Mouse (Mus musculus): ENCODE data around the gene Depp1. TPM values are rescaled to one million over a fixed set of nuclear protein-coding genes. Genes with fewer than 3 reads are reported as not detected.
A peak's percentile ranks its signal among the peaks of the same experiment; 100 is the strongest.

The Depp1 gene
- polyA plus RNA-seq, 1 experiment from 2014 or later = 12.2 TPM

- H3K36me3 ChIP-seq = no peaks in the 10 kb centered on the region
- no peak overlapping the region for H3K4me2 ChIP-seq
- no peaks in the 10 kb centered on the region for H3K9me3 ChIP-seq
- 93% methylated on average over 17 of the region's 17 CpGs for WGBS
- H3K4me1 ChIP-seq (replicated peaks) = peaks cover 10% of the 10 kb centered on the region
- no peak overlapping the region for H3K9ac ChIP-seq
- H3K4me3 ChIP-seq = no peak overlapping the region
- H3K27ac ChIP-seq (replicated peaks) = no peak overlapping the region
- no peak for ATAC-seq (ENCODE audit: low FRiP score, low read depth)
- H3K27me3 ChIP-seq = no peaks in the 10 kb centered on the region
Observed at GRCm38 (mm10) chr6:116633741-116634695, 16.4 kb upstream of the Depp1 start.

GRCm38 (mm10) chr6:116635251-116636180 lies 14.9 kb upstream of the Depp1 start:
- WGBS = 78% methylated on average over 10 of the region's 10 CpGs
- H3K36me3 ChIP-seq = no peaks in the 10 kb centered on the region
- no peak overlapping the region for H3K4me3 ChIP-seq
- H3K4me2 ChIP-seq = no peak overlapping the region
- 0 out of 2 replicates have a peak overlapping the region, but pooled peaks have one; percentile 14 for H3K27ac ChIP-seq (replicated peaks)
- no peaks in the 10 kb centered on the region for H3K4me1 ChIP-seq (replicated peaks)
- no peak overlapping the region for H3K9ac ChIP-seq
- no peaks in the 10 kb centered on the region for H3K27me3 ChIP-seq
- no peaks in the 10 kb centered on the region for H3K9me3 ChIP-seq
- ATAC-seq (ENCODE audit: low FRiP score, low read depth) = peak; percentile 62; the same call in 1 of the 2 replicates

GRCm38 (mm10) chr6:116636581-116637235 lies 13.7 kb upstream of the Depp1 start:
- WGBS = 85% methylated on average over 9 of the region's 9 CpGs
- Histone ChIP-seq H3K4me3 (no peak overlapping the region), H3K4me1 (replicated peaks) (no peaks in the 10 kb centered on the region), H3K9me3 (no peaks in the 10 kb centered on the region), H3K27ac (replicated peaks) (no peak overlapping the region), H3K4me2 (no peak overlapping the region), H3K27me3 (no peaks in the 10 kb centered on the region), H3K36me3 (no peaks in the 10 kb centered on the region), H3K9ac (no peak overlapping the region)
- ATAC-seq (ENCODE audit: low FRiP score, low read depth) = no peak

- Histone ChIP-seq H3K4me1 (replicated peaks) (no peaks in the 10 kb centered on the region), H3K4me3 (no peak overlapping the region), H3K9ac (no peak overlapping the region), H3K9me3 (no peaks in the 10 kb centered on the region), H3K27me3 (no peaks in the 10 kb centered on the region), H3K27ac (replicated peaks) (no peak overlapping the region), H3K36me3 (no peaks in the 10 kb centered on the region), H3K4me2 (no peak overlapping the region)
- ATAC-seq (ENCODE audit: low FRiP score, low read depth) = no peak
- 95% methylated on average over 5 of the region's 5 CpGs for WGBS
Observed at GRCm38 (mm10) chr6:116637496-116637895, 12.9 kb upstream of the Depp1 start.

GRCm38 (mm10) chr6:116638871-116639270 lies 11.5 kb upstream of the Depp1 start:
- WGBS = 81% methylated on average over 2 of the region's 2 CpGs
- no peak for ATAC-seq (ENCODE audit: low FRiP score, low read depth)

GRCm38 (mm10) chr6:116639663-116640062 lies 10.7 kb upstream of the Depp1 start:
- no peak overlapping the region for H3K9ac ChIP-seq
- H3K9me3 ChIP-seq = no peaks in the 10 kb centered on the region
- H3K4me3 ChIP-seq = no peak overlapping the region
- H3K27ac ChIP-seq (replicated peaks) = no peak overlapping the region
- no peak for ATAC-seq (ENCODE audit: low FRiP score, low read depth)
- no peaks in the 10 kb centered on the region for H3K27me3 ChIP-seq
- 77% methylated on average over 2 of the region's 2 CpGs for WGBS
- H3K36me3 ChIP-seq = no peaks in the 10 kb centered on the region
- H3K4me2 ChIP-seq = no peak overlapping the region
- H3K4me1 ChIP-seq (replicated peaks) = no peaks in the 10 kb centered on the region

More at GRCm38 (mm10) chr6:116638871-116639270, 11.5 kb upstream of the Depp1 start:
- H3K4me1 ChIP-seq (replicated peaks) = no peaks in the 10 kb centered on the region
- H3K27ac ChIP-seq (replicated peaks) = no peak overlapping the region
- H3K4me3 ChIP-seq = no peak overlapping the region
- H3K9ac ChIP-seq = no peak overlapping the region
- no peaks in the 10 kb centered on the region for H3K36me3 ChIP-seq
- H3K27me3 ChIP-seq = no peaks in the 10 kb centered on the region
- H3K9me3 ChIP-seq = no peaks in the 10 kb centered on the region
- H3K4me2 ChIP-seq = no peak overlapping the region

- no peak for ATAC-seq (ENCODE audit: low FRiP score, low read depth)
- no peak overlapping the region for H3K4me3 ChIP-seq
- no peaks in the 10 kb centered on the region for H3K4me1 ChIP-seq (replicated peaks)
- H3K27me3 ChIP-seq = no peaks in the 10 kb centered on the region
- no peaks in the 10 kb centered on the region for H3K9me3 ChIP-seq
- no peak overlapping the region for H3K4me2 ChIP-seq
- WGBS = 86% methylated on average over 11 of the region's 11 CpGs
- no peak overlapping the region for H3K9ac ChIP-seq
- H3K36me3 ChIP-seq = no peaks in the 10 kb centered on the region
- H3K27ac ChIP-seq (replicated peaks) = no peak overlapping the region
Observed at GRCm38 (mm10) chr6:116642942-116643341, 7.5 kb upstream of the Depp1 start.

GRCm38 (mm10) chr6:116643881-116644280 lies 6.5 kb upstream of the Depp1 start:
- Histone ChIP-seq H3K36me3 (no peaks in the 10 kb centered on the region), H3K9me3 (no peaks in the 10 kb centered on the region), H3K9ac (no peak overlapping the region), H3K4me2 (no peak overlapping the region), H3K4me3 (no peak overlapping the region), H3K27ac (replicated peaks) (no peak overlapping the region), H3K27me3 (no peaks in the 10 kb centered on the region), H3K4me1 (replicated peaks) (no peaks in the 10 kb centered on the region)
- 63% methylated on average over 4 of the region's 4 CpGs for WGBS
- ATAC-seq (ENCODE audit: low FRiP score, low read depth) = no peak

- H3K4me3 ChIP-seq = no peak overlapping the region
- no peaks in the 10 kb centered on the region for H3K36me3 ChIP-seq
- H3K4me1 ChIP-seq (replicated peaks) = no peaks in the 10 kb centered on the region
- no peaks in the 10 kb centered on the region for H3K9me3 ChIP-seq
- H3K27ac ChIP-seq (replicated peaks) = no peak overlapping the region
- no peak for ATAC-seq (ENCODE audit: low FRiP score, low read depth)
- WGBS = 73% methylated on average over 3 of the region's 3 CpGs
- H3K27me3 ChIP-seq = no peaks in the 10 kb centered on the region
- no peak overlapping the region for H3K4me2 ChIP-seq
- H3K9ac ChIP-seq = no peak overlapping the region
Observed at GRCm38 (mm10) chr6:116644335-116644734, 6.1 kb upstream of the Depp1 start.

- Histone ChIP-seq H3K9ac (no peak overlapping the region), H3K4me3 (no peak overlapping the region), H3K27ac (replicated peaks) (no peak overlapping the region), H3K4me1 (replicated peaks) (no peaks in the 10 kb centered on the region), H3K9me3 (no peaks in the 10 kb centered on the region), H3K36me3 (no peaks in the 10 kb centered on the region), H3K27me3 (no peaks in the 10 kb centered on the region), H3K4me2 (no peak overlapping the region)
- peak; percentile 49; the same call in 1 of the 2 replicates for ATAC-seq (ENCODE audit: low FRiP score, low read depth)
- WGBS = 84% methylated on average over 12 of the region's 12 CpGs
Observed at GRCm38 (mm10) chr6:116647763-116648162, 2.6 kb upstream of the Depp1 start.

GRCm38 (mm10) chr6:116649811-116650210 lies 598 bp upstream of the Depp1 start:
- Histone ChIP-seq H3K36me3 (no peaks in the 10 kb centered on the region), H3K4me3 (no peak overlapping the region), H3K9me3 (no peaks in the 10 kb centered on the region), H3K27ac (replicated peaks) (no peak overlapping the region), H3K4me2 (no peak overlapping the region), H3K4me1 (replicated peaks) (0 out of 2 replicates have a peak, but pooled peaks cover 2% of the 10 kb centered on the region), H3K9ac (no peak overlapping the region), H3K27me3 (no peaks in the 10 kb centered on the region)
- no peak for ATAC-seq (ENCODE audit: low FRiP score, low read depth)
- WGBS = 86% methylated on average over 7 of the region's 7 CpGs
